Mouse (Mus musculus) hindbrain, embryonic 12.5 days (tissue): ENCODE data around the gene Igsf21. TPM values are rescaled to one million over a fixed set of nuclear protein-coding genes. Genes with fewer than 3 reads are reported as not detected.
A peak's percentile ranks its signal among the peaks of the same experiment; 100 is the strongest.

Experiments
- ATAC-seq: fragments of 200-750 bp; cut with Nextera tagmentation; 2 replicates; pipeline ENCODE4 v1.8.0; 2017; ENCODE audit warnings: moderate TSS enrichment; ENCODE audit not compliant: low FRiP score
- H3K27ac ChIP-seq: fragments of 300-500 bp; sonication (generic); 2 replicates; pipeline ENCODE4 v1.5.1; 2016; ENCODE audit warnings: mild to moderate bottlenecking
- H3K27me3 ChIP-seq: fragments of 300-500 bp; sonication (generic); 2 replicates; pipeline ENCODE4 v1.6.1; 2016; ENCODE audit warnings: mild to moderate bottlenecking
- H3K36me3 ChIP-seq: fragments of 300-500 bp; sonication (generic); 2 replicates; pipeline ENCODE4 v1.6.1; 2016; ENCODE audit warnings: mild to moderate bottlenecking
- H3K4me1 ChIP-seq: fragments of 300-500 bp; sonication (generic); 2 replicates; pipeline ENCODE4 v1.6.1; 2016
- H3K4me2 ChIP-seq: fragments of 300-500 bp; sonication (generic); replicated peaks from 2 replicates; pipeline ENCODE4 v1.6.1; 2016; ENCODE audit warnings: mild to moderate bottlenecking
- H3K4me3 ChIP-seq: fragments of 300-500 bp; sonication (generic); 2 replicates; pipeline ENCODE4 v1.5.1; 2016; ENCODE audit warnings: mild to moderate bottlenecking
- H3K9ac ChIP-seq: fragments of 300-500 bp; sonication (generic); 2 replicates; pipeline ENCODE4 v1.6.1; 2016; ENCODE audit warnings: mild to moderate bottlenecking, moderate library complexity
- H3K9me3 ChIP-seq: fragments of 300-500 bp; sonication (generic); replicated peaks from 2 replicates; pipeline ENCODE4 v1.6.1; 2016; ENCODE audit warnings: mild to moderate bottlenecking
- WGBS: fragments of 180-500 bp; shearing (Covaris S2); methylation state at CpG from one replicate; pipeline ENCODE4 v1.1.7; 2016; 5-methylcytosine and 5-hydroxymethylcytosine counted together
- polyA plus RNA-seq: library from polyadenylated mRNA; unstranded; fragments of >200 nt; fragmentation: Nextera tagmentation; extraction: Ambion mirVana; gene quantifications from 2 replicates; pipeline ENCODE4 v1.2.1, GENCODE M21; 2016

The Igsf21 gene
- polyA plus RNA-seq, 1 experiment from 2014 or later = 15.0 TPM

DNA sequence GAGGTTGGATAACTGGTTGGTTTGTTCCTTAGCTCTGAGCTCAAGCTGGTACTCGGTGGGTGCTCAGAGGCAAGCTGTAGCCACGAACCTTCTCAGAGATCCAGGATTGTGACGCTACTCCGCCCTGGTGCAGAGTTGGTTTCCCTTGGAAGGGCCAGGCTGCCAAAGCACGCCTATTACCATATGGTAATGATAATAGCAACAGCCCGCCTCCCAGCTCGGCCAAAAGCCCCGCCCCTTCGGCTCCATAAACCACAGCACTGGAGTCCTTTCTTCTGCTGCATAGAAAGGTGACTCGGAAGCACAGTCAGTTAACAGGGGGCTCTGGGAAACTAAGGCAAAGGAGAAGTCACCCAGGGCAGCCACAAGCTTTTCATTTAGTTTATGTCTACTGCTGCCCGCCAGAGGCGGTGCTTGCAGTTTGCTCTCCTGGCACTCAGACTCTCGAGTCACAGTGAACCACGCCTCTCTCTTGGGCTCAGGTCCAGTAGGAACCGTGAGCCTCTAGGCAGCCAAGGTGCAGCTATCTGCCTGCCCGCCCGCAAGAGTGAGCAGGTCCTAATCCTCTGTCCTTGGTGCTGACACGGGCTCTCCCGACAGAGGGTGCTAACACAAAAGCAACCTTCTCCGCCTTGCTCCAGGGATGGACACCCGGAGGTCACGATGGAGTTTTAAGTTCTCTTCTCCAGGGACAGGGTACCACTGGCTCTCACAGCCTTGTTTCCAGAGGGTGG, 2.6 kb upstream of the Igsf21 start:
- Histone ChIP-seq H3K9ac (no peak overlapping the region), H3K4me2 (no peak overlapping the region; the same call in 1 of the 2 replicates), H3K27ac (no peak overlapping the region), H3K4me1 (peaks cover 32% of the 10 kb centered on the region), H3K36me3 (no peaks in the 10 kb centered on the region), H3K4me3 (no peak overlapping the region), H3K27me3 (peaks cover 73% of the 10 kb centered on the region), H3K9me3 (no peaks in the 10 kb centered on the region)
- 5% methylated on average over 22 of the region's 22 CpGs for WGBS
- ATAC-seq = no peak

DNA sequence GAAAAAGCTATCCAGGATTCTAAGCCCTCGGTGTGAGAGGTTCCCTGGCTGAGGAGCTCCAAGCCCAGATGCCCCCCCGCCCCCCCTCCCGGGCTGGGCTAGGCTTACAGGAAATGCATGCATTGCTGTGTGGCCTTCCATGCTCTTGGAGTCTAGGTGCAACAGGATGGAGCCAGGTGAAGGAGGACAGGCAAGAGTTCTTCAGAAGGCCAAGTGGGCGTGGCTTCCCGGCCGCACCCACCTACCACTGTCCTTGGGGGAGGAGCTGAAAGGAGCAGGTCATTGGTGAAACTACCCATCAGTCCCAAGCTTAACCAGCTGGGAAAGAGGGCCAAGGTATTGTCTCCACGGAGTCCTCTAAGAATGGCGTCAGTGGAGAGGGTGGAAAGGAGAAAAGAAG, 1.8 kb upstream of the Igsf21 start:
- Histone ChIP-seq H3K4me3 (no peak overlapping the region), H3K4me2 (no peak overlapping the region), H3K9ac (no peak overlapping the region), H3K27me3 (peaks cover 80% of the 10 kb centered on the region), H3K36me3 (no peaks in the 10 kb centered on the region), H3K4me1 (peaks cover 39% of the 10 kb centered on the region), H3K27ac (no peak overlapping the region), H3K9me3 (no peaks in the 10 kb centered on the region)
- 3% methylated on average over 8 of the region's 8 CpGs for WGBS
- no peak for ATAC-seq

DNA sequence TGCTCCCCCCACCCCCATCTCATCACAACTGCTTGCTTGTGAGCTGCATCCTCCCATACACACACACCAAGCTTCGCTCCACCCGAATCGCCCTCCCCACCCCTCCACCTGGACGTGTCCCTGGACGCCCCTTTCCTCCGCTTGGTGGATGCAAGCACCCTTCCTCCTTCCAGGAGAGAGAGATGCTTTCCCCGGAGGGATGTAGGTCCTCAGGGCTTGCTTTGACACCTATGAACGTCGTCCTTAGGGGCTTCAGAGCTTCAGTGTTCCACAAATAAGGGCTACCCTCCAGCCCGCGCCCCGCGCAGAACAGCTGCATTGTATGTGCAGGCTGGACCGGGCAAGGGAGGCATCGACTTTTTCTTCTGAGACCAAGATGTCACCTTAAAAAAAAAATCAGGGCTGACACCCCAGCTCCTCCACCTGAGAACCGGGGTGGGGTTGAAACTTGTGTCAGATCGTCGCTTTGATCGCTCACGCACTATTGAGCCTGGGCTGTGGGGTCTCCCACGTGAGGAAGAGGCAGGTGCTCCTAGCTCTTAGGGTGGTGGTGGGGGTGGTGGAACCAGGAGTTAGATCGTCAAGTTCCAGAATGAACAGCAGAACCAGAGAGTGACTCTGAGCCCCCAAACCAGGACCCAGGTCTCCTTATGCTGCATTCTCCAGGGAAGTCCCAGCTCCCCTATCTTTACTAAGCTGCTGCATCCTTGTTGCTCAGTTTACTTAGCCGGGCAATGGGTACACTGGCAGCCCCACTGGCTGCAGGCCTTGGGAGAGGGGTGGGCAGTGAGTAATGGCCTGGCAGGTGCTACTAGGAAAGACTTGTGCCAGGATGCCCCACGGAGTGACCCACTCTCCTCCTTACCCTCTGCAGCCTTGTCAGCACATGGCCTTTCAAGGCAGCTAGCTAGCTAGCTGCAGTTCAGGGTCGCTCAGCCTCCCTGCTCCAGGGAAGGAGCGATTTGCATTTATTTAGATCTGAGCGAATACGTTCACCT, 721 bp upstream of the Igsf21 start:
- Histone ChIP-seq H3K36me3 (no peaks in the 10 kb centered on the region), H3K4me2 (peak overlapping the region; percentile 90), H3K4me3 (peak overlapping the region; percentile 51), H3K27me3 (peaks cover 91% of the 10 kb centered on the region), H3K9me3 (no peaks in the 10 kb centered on the region), H3K4me1 (peaks cover 48% of the 10 kb centered on the region), H3K27ac (no peak overlapping the region), H3K9ac (peak overlapping the region; percentile 74)
- ATAC-seq = no peak
- 8% methylated on average over 28 of the region's 28 CpGs for WGBS

DNA sequence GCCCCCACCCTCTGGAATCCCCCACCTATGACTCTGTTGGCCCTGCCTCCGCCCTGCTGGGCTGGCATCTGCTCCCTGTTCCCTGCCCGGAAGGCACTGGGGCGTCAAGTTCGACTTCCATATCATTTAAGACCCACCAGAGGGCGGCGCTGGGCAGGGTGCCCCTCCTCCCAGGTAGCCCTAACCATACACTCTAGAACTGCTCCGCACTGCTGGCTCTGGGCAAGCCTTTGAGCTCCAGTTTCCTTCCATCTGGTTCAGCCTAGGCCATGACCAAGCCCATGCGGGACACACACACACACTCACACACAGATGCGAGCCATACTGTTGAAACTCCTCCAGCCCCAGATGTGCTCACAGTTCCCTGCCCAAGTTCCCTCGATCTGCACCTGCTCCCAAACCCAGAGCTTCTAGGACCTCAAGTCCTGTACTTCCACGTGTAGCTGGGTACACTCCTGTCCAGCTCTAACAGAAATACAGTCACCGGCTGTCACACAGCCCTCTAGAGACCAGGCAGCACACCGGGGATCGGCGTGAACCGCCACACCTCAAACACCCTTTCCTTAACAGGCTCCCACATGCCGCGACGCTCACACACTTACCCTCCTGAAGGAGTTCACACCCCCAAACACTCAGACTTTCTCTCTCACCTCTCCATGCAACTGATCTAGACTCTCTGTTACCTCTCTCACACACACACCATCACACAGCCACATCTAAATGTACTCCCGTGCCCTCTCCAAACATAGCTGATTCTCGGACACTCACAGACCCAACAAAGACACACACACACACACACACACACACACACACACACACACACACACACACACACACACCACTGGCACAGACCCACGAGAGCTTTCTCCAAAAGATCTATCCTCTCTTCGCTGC, 1.1 kb downstream of the Igsf21 start:
- peaks cover 81% of the 10 kb centered on the region for H3K27me3 ChIP-seq
- peak overlapping the region; percentile 90 for H3K4me2 ChIP-seq
- no peaks in the 10 kb centered on the region for H3K9me3 ChIP-seq
- peak; percentile 20; the same call in 1 of the 2 replicates for ATAC-seq
- 2% methylated on average over 23 of the region's 23 CpGs for WGBS
- peak overlapping the region; percentile 51 for H3K4me3 ChIP-seq
- peaks cover 50% of the 10 kb centered on the region for H3K4me1 ChIP-seq
- peak overlapping the region; percentile 74 for H3K9ac ChIP-seq
- peak overlapping the region; percentile 56; the same call in 1 of the 2 replicates for H3K27ac ChIP-seq
- H3K36me3 ChIP-seq = no peaks in the 10 kb centered on the region

DNA sequence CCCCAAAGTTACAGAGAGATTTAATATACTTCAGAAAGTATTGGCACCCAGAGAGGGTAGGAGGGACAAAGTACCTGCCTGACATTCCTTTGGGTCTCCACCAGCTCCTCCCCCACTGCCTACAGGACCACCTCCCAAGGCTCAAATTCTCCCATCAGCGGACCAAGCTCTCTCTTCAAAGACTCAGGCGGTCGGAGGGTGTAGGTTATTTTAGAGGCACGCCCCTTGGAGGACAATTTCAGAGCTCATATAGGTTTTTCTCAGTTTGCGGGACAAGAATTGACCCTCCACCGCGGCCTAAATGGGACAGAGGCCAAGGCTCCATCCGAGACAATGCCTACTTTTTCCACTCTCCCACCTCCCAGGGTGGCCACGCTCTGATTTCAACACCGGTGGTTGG, 1.7 kb downstream of the Igsf21 start:
- H3K4me2 ChIP-seq = peak overlapping the region; percentile 90
- H3K9ac ChIP-seq = peak overlapping the region; percentile 27; the same call in 1 of the 2 replicates
- 2% methylated on average over 10 of the region's 10 CpGs for WGBS
- H3K27ac ChIP-seq = no peak overlapping the region
- H3K4me3 ChIP-seq = peak overlapping the region; percentile 51
- H3K36me3 ChIP-seq = no peaks in the 10 kb centered on the region
- no peaks in the 10 kb centered on the region for H3K9me3 ChIP-seq
- no peak for ATAC-seq
- H3K27me3 ChIP-seq = peaks cover 74% of the 10 kb centered on the region
- H3K4me1 ChIP-seq = peaks cover 50% of the 10 kb centered on the region

DNA sequence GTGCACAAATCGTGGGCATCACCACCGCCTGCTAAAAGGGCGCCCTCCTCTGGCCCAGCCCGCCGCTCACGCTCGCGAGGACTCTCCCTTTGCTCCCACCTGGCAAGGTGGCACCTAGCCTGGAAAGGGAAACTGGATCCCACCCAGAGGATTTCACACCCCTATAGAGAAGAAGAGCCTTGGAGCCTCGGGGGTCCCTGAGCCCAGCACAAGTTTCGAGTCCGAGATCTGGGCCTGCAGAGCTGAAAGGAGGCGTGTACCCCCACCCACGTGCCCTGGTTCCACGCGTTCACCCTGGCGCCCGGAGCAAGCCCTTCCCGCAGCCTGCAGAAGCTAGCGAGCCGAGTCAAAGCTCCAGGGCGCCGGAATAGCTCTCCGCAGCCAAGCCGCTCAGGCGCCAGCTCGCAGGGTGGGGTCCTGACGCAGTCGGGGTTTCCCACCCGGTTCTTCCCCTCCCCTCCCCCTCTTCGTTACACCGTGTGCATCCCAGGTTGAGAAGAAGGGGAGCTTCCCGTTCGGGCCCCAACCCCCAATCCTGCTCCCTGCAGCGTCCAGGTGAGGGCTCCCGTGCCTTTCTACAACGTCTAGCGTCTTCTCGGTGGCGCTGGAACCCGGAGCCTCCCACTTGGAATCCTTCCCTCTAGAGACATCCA, 2.3 kb downstream of the Igsf21 start:
- H3K27me3 ChIP-seq = peaks cover 69% of the 10 kb centered on the region
- no peak for ATAC-seq
- H3K9ac ChIP-seq = 0 out of 2 replicates have a peak overlapping the region, but pooled peaks have one; percentile 36
- peaks cover 49% of the 10 kb centered on the region for H3K4me1 ChIP-seq
- H3K36me3 ChIP-seq = no peaks in the 10 kb centered on the region
- 2% methylated on average over 35 of the region's 40 CpGs for WGBS
- H3K27ac ChIP-seq = no peak overlapping the region
- peak overlapping the region; percentile 51 for H3K4me3 ChIP-seq
- H3K4me2 ChIP-seq = peak overlapping the region; percentile 90
- no peaks in the 10 kb centered on the region for H3K9me3 ChIP-seq

DNA sequence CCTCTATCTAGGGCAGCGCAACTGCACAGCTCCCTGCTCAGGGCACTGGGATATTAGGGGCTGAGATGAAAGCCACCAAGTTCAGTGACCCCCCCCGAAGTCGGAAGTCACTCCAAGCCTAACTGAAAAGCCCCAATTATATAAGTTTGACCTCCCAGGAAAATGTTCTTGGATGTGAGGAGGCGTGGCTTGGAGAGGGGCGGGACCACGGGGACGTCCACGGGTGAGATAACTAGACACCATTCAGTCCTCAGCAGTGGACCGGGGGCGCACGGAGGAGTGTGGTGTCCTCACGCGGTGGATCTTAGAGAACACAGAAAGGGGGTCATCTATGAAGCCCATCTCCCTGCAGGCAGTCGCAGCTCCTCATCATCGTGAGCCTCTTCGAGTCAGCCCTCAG, 3.4 kb downstream of the Igsf21 start:
- Histone ChIP-seq H3K36me3 (no peaks in the 10 kb centered on the region), H3K4me3 (no peak overlapping the region), H3K4me2 (no peak overlapping the region), H3K27ac (no peak overlapping the region), H3K27me3 (peaks cover 59% of the 10 kb centered on the region), H3K9me3 (no peaks in the 10 kb centered on the region), H3K4me1 (peaks cover 44% of the 10 kb centered on the region), H3K9ac (no peak overlapping the region)
- 19% methylated on average over 16 of the region's 16 CpGs for WGBS
- no peak for ATAC-seq

DNA sequence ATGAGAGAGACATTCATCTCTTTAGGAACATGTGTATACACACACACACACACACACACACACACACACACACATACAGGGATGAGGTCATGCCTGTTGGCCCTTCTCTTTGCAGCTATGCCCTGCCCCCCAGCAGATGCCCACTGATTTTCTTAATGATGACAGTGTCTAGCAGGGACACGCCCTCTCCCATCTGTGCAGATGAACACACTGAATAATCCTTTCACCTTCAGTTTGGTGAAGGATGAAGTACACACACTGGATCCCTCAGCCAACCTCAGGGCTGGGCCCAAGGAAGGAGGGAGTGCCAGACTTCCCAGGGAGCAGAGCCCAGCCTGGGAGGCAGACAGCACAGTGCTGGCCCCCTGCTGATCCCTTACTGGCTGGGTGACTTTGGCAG, 4.3 kb downstream of the Igsf21 start:
- Histone ChIP-seq H3K27me3 (peaks cover 55% of the 10 kb centered on the region), H3K4me3 (no peak overlapping the region), H3K9ac (no peak overlapping the region; the same call in 1 of the 2 replicates), H3K4me2 (no peak overlapping the region), H3K4me1 (peaks cover 50% of the 10 kb centered on the region), H3K36me3 (no peaks in the 10 kb centered on the region), H3K9me3 (no peaks in the 10 kb centered on the region), H3K27ac (no peak overlapping the region)
- no peak for ATAC-seq
- 50% methylated on average over 1 of the region's 1 CpGs for WGBS

DNA sequence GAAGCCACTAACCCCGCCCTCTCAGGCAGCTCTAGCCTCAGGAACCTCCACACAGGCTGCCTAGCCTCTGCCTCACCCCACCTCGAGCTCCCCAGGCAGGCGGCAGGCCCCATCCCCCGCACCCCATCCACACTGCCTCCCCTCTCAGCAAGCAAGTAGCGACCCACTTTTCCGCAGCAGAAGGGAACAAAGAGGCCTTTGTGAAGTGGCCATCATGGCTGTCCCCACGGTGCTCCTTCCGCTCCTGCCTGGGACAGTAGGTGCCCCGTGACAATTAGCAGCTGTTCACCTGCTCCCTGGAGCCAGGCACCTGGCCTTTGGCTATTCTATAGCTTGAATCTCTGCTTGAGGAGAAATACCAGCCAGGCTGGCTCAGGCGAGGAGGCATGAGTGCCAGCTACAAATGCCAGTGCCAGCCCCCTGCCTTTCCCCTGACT, 9.3 kb downstream of the Igsf21 start:
- Histone ChIP-seq H3K27ac (peak overlapping the region; percentile 41; the same call in 1 of the 2 replicates), H3K9ac (no peak overlapping the region), H3K4me1 (peaks cover 26% of the 10 kb centered on the region), H3K9me3 (no peaks in the 10 kb centered on the region), H3K4me3 (no peak overlapping the region), H3K27me3 (peaks cover 7% of the 10 kb centered on the region), H3K4me2 (no peak overlapping the region), H3K36me3 (no peaks in the 10 kb centered on the region)
- 15% methylated on average over 10 of the region's 10 CpGs for WGBS
- peak; percentile 56 for ATAC-seq

DNA sequence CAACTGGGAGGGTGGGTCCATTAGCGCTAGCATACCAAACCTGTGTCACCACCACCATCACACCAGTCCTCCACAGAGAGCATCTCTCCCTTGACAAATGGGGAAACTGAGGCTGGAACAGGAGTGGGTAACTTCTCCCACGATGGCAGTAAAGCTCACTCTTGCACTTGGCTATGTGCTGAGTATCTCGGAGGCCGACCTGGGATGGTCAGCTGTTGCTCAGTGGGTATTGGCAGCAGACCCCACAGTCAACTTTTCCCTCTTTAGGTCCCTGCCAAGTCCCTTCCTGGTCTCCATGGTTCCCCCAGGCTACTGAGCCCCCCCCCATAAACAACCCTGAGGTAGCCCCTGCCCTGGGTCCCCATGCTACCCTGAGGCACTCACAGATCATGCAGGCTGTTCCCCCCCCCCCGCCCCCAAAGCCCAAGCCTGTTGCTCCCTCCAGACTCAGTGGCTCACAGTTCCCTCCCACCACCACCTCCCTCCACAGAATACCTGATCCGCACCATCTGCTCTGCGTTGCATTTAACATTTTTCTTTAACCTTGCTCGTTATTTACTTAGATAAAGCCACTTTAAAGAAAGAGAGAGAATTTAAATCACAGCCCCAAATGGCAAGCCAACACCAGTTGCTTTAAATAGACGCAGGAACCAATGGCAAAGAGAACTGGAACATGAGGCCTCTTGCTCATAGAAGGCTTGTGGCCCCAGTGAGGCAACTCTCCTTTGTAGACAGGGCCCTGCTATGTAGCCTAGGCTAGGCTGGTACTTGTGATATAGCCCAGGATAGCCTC, 11.0 kb downstream of the Igsf21 start:
- no peak overlapping the region for H3K4me2 ChIP-seq
- H3K36me3 ChIP-seq = no peaks in the 10 kb centered on the region
- WGBS = 83% methylated on average over 9 of the region's 9 CpGs
- H3K27me3 ChIP-seq = peaks cover 6% of the 10 kb centered on the region; the same call in 1 of the 2 replicates
- no peaks in the 10 kb centered on the region for H3K9me3 ChIP-seq
- H3K4me3 ChIP-seq = no peak overlapping the region
- no peak overlapping the region for H3K9ac ChIP-seq
- peaks cover 24% of the 10 kb centered on the region for H3K4me1 ChIP-seq
- no peak overlapping the region for H3K27ac ChIP-seq
- no peak for ATAC-seq
